Mouse (Mus musculus) c-Kit-positive CD71-positive TER-119-positive erythroid progenitor cells, embryonic 14.5 days (primary cell): ENCODE results near the gene Sp8.

ENCODE experiments used
- DNase-seq: peaks from one replicate; pipeline ENCODE4 v3.0.0-alpha.2; 2013; ENCODE audit warnings: low spot score

The Sp8 gene

GRCm38 (mm10) chr12:118848496-118849202, 2.5 kb downstream of the Sp8 start:
- DNase-seq = no peak

GRCm38 (mm10) chr12:118849203-118849861, 3.2 kb downstream of the Sp8 start:
- DNase-seq = no peak

- no peak for DNase-seq
These were observed 3.9 kb downstream of the Sp8 start for GRCm38 (mm10) chr12:118849996-118850395.

GRCm38 (mm10) chr12:118850851-118851410, 4.8 kb downstream of the Sp8 start:
- DNase-seq = no peak

GRCm38 (mm10) chr12:118853331-118853730, 7.2 kb downstream of the Sp8 start:
- no peak for DNase-seq

- DNase-seq = no peak
These were observed 8.3 kb downstream of the Sp8 start for GRCm38 (mm10) chr12:118854401-118854800.

- DNase-seq = no peak
These were observed 8.8 kb downstream of the Sp8 start for GRCm38 (mm10) chr12:118854831-118855453.

GRCm38 (mm10) chr12:118856151-118856550, 10.0 kb downstream of the Sp8 start:
- no peak for DNase-seq

- DNase-seq = no peak
These were observed 26.5 kb downstream of the Sp8 start for GRCm38 (mm10) chr12:118872673-118873072.

- DNase-seq = no peak
These were observed 36.7 kb downstream of the Sp8 start for GRCm38 (mm10) chr12:118882790-118883189.

- DNase-seq = no peak
These were observed 41.8 kb downstream of the Sp8 start for GRCm38 (mm10) chr12:118887964-118888363.
